Mouse (Mus musculus) heart, postnatal 14 days (tissue): ENCODE results near the gene B230219D22Rik. TPM values are rescaled to one million over a fixed set of nuclear protein-coding genes. Genes with fewer than 3 reads are reported as not detected.
"Not testable (repeated sequence)": the region's sequence is repeated elsewhere in the genome, so short reads cannot be mapped to it uniquely, and the experiment has no call there.

ENCODE experiments used
- DNase-seq, 2 experiments: peaks; one replicate each; pipeline ENCODE4 v3.0.0; 2021 to 2022
- intact Hi-C: fragments of 180-260 bp; cut with DNase I; formaldehyde crosslinking; loops from one replicate; pipeline ENCODE4 v1.15.1; 2025
- long read RNA-seq, 2 experiments: library from polyadenylated mRNA; stranded (forward); transcript quantifications; one replicate each; pipeline ENCODE4 v2.0.0; 2021
- total RNA-seq, 2 experiments: library from RNA; stranded (reverse); gene quantifications; 2 replicates each; pipeline ENCODE4 v1.2.3; 2021

The B230219D22Rik gene
- total RNA-seq, result 10 to 100 TPM; 49.7 to 52.5 TPM
- long read RNA-seq, experiment 1, full-length matches to known transcripts, result 24 of 59 reads
- long read RNA-seq, experiment 1, partial matches to known transcripts, result 1 of 59 reads
- long read RNA-seq, experiment 1, other reads (novel, unspliced or antisense), result 34 of 59 reads
- long read RNA-seq, experiment 2, full-length matches to known transcripts, result 34 of 70 reads
- long read RNA-seq, experiment 2, partial matches to known transcripts, result 0 of 70 reads
- long read RNA-seq, experiment 2, other reads (novel, unspliced or antisense), result 36 of 70 reads

- intact Hi-C loops, result loop anchor here (2.0 kb wide), 1 partner anchor 34 kb away; the partner anchor contains the start of gene Pcbd2
- DNase-seq, result peak; percentile 94
These were observed at the start of gene B230219D22Rik for GRCm38 (mm10) chr13:55692535-55693242. TSS of gene B230219D22Rik (plus strand) at chr13:55693124.

DNA sequence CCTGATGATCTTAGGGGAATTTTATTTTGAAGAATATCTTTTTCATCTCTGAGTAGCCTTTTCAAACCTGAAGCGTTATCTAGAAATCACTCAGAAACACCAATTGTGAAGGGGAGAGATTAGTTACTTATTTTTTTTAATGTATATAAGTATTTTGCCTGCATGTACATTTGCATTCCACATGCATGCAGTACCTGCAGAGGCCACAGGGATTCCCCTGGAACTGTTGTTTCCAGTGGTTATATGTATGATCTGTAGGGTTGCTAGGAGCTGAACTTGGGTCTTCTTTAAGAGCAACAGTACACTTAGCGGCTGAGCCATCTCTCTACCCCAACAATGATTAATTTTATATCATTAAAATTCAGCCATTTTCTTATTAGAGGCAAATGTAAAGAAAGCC, 48.4 kb upstream of the B230219D22Rik start:
- DNase-seq, result peak in 1 of 2 experiments; percentile 13
- intact Hi-C loops, result loop anchor here (5.0 kb wide), 1 partner anchor 83 kb away; the partner anchor contains the start of gene Pcbd2

- intact Hi-C loops, result no loop called here
- DNase-seq, result no peak
These were observed 42.8 kb upstream of the B230219D22Rik start for GRCm38 (mm10) chr13:55650098-55650497.

GRCm38 (mm10) chr13:55650980-55651379, 41.9 kb upstream of the B230219D22Rik start:
- intact Hi-C loops, result no loop called here
- no peak for DNase-seq

DNA sequence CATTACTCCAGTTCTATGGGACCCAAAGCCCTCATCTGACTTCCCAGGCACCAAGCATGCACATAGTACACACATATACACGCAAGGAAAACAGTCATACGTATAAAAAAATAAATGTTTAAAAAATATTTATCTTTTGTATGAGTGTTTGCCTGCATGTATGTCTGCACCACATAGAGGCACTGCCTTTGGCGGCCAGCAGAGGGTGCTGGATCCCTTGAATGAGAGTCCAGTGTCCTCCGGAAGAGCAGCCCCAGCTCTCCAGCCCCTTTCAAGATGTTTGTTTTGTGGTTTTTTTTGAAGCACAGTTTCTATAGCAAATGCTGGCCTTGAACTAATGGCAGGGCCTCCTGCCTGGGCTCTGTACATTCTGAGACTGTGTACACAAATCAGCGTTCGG, 24.4 kb upstream of the B230219D22Rik start:
- intact Hi-C loops, result loop anchor here (2.0 kb wide), 1 partner anchor 60 kb away; no protein-coding TSS in a partner anchor
- peak; percentile 30 to 59 for DNase-seq

DNA sequence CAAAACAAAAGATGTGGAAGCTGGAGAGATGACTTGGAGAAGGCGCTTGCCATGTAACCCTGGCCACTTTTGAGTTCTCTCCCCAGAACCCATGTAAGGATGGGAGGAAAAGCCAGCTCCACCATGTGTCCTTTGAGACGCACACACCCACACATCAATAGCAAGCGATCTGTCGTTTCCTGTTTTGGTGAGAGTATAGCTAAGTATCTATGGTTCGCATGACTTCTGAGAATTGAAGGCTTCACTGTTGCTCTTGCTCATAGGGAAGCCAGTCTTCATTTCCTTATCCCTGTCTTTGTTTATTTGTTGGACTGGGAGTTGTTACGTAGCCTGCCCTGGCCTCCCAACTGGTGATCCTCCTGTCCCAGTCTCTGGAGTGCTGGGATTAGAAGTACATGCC, 20.2 kb upstream of the B230219D22Rik start:
- intact Hi-C loops, result no loop called here
- DNase-seq, result no peak

DNA sequence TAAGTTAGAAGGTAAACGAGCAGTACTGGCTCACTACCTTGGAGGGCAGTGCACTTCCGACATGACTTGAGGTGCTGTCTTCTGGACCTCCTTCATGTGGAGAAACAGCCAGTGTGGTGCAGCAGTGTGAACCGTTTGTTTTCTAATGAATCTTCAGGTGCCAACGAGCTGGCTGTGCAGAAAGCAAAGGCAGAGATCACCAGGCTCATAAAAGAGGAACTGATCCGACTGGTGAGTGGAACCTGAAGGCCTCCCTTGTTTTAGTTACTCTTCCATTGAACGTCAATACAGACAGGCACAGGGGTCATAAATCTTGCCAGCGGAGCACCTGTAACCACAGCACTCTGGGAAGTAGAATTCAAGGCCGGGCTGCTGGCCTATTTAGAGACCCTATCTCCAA, 15.6 kb upstream of the B230219D22Rik start:
- intact Hi-C loops, result no loop called here

GRCm38 (mm10) chr13:55682201-55682600, 10.7 kb upstream of the B230219D22Rik start:
- intact Hi-C loops, result no loop called here
- DNase-seq, result no peak

More for the DNA sequence above, 15.6 kb upstream of the B230219D22Rik start:
- DNase-seq, result no peak

GRCm38 (mm10) chr13:55683581-55683980, 9.3 kb upstream of the B230219D22Rik start:
- intact Hi-C loops, result no loop called here
- no peak for DNase-seq

DNA sequence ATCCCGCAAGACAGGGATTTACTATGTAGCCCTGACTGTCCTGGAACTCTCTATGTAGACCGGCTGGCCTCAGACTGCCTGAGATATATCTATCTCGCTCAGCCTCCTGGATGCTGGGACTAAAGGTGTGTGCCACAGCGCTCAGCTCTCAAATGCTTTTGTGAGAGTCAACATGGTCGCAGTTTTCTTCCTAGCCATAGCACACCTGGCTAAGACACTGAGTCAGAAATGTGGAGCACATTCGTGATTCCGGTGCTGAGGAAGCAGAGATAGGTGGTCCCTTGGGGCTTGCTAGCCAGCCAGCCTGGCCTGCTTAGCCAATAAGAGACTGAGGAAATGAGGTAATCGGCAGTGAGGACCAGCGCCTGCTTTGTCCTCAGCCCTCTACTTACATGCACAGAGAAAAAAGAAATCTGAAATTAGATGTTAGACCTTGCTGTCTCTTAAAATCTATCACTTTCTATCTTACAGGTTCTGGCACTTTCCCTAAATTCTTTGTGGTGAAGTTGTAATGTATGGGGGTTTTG, 6.8 kb upstream of the B230219D22Rik start:
- DNase-seq, result no peak
- intact Hi-C loops, result no loop called here

GRCm38 (mm10) chr13:55687927-55688602, 4.9 kb upstream of the B230219D22Rik start:
- DNase-seq, result no peak
- intact Hi-C loops, result no loop called here

DNA sequence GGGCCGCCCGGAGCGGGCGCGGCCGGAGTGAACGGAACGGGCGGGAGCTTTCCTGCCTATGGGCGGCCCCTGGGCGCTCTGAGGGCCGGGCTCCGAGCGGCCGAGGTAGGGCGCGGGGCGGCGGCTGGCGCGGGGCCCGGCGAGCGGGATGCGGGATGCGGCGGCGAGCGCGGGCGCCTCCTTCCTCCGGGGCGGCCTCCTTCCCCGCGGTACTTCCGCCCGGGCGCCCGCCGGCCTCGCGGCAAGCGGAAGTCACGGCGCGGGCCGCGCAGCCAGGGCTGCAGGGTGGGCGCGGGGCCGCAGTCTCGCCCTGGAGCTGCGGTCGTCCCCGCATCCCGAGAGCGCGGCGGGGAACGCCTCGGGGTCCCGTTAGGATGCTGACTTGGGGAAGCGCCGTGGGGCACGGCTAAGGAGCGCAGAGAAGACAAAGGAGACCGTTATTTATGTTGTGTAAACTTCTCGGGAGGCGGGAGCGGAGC, 358 bp downstream of the B230219D22Rik start:
- DNase-seq, result peak in 1 of 2 experiments; percentile 64
- intact Hi-C loops, result loop anchor here (2.0 kb wide), 1 partner anchor 34 kb away; the partner anchor contains the start of gene Pcbd2

DNA sequence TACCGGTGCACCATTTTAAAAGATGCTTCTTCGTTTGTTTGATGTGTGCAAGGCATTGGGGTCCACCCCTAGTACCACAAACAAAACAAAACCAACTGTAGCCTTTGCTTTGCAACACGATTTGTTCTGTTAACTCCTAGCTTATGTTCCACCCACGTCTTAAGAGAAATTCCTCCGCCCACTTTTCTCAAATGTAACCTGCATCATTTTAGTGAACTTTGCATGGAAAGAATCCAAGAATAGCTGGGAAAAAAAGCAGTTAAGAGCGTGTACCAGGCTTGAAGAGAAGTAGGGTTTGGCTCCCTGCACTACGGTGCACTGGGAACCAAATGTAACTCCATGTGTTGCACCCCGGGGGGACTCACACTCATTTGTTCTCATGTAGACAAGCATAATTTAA, 1.2 kb downstream of the B230219D22Rik start:
- intact Hi-C loops, result no loop called here
- no peak for DNase-seq

GRCm38 (mm10) chr13:55695989-55696388, 3.1 kb downstream of the B230219D22Rik start:
- DNase-seq, intact Hi-C loops: not testable (repeated sequence)

GRCm38 (mm10) chr13:55704301-55704700, 11.4 kb downstream of the B230219D22Rik start:
- no peak for DNase-seq

DNA sequence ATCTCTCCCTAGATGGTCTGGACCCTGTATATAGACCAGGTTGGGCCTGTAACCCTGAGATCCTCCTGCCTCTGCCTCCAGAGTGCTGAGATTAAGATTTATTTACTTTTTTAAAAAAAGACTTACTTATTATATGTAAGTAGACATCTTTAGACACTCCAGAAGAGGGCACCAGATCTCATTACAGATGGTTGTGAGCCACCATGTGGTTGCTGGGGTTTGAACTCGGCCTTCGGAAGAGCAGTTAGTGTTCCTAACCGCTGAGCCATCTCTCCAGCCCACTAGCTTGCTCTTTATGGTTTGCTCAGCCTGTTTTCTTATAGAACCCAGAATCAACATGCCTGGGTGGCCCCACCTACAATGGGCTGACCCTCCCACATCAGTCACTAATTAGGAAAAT, 19.9 kb downstream of the B230219D22Rik start:
- intact Hi-C loops, result no loop called here
- no peak for DNase-seq

More at GRCm38 (mm10) chr13:55704301-55704700, 11.4 kb downstream of the B230219D22Rik start:
- intact Hi-C loops, result no loop called here

DNA sequence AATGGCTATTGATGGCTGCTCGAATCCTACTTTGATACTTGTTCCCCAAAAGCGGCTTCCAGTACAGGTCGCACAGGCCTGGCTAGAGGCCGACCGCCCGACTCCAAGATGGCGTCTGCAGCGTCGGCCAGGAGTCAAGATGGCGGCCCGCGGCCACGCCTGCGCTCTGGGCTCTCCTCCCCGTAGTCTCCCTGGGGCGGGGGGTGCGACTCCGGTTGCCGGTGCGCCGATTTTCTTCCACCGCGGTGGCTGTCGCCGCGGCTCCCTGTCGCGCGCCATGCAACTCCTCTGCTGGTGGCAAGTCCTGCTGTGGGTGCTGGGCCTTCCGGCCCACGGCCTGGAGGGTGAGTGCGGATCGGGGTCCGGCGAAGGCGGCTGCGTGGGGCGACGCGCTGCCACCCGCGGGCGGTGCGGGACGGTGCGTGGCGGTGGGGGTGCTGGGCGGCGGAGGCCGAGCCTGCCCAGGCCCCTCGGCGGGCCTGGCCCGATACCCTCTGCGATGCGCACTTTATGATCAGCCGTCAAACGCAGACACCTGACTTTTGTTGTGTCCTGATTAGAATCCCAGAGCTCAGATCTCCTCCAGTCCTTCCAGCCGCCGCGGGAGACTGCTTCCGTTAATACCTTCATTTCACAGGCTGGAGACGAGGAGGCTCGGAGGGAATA, 21.7 kb downstream of the B230219D22Rik start, which contains the start of gene Txndc15:
Txndc15 (plus strand) TSS at position 150 of the 666 bp plus-strand sequence.
- intact Hi-C loops, result no loop called here
- DNase-seq, result peak; percentile 92 to 94

GRCm38 (mm10) chr13:55715167-55715512, 22.2 kb downstream of the B230219D22Rik start:
- intact Hi-C loops, result no loop called here
- DNase-seq, result no peak

GRCm38 (mm10) chr13:55715908-55716510, 23.1 kb downstream of the B230219D22Rik start:
- intact Hi-C loops, result no loop called here

DNA sequence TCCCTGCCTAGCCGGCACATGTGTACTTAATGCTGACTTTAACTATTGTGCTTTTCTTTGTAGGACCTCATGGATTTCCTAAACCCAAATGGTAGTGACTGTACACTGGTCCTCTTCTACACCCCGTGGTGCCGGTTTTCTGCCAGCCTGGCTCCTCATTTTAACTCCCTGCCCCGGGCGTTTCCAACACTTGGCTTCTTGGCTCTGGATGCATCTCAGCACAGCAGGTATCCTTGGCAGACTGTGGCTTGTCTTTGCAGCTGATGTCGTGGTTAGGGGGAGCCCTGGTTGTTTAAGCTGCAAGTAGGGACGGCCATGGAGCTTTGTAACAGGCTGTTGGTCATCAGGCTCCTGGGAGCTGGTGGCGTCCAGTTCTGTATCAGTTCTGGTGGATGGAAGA, 28.6 kb downstream of the B230219D22Rik start:
- intact Hi-C loops, result no loop called here
- DNase-seq, result no peak

More at GRCm38 (mm10) chr13:55715908-55716510, 23.1 kb downstream of the B230219D22Rik start:
- DNase-seq, result no peak
